Mouse (Mus musculus) thymus, postnatal 4 days (tissue): ENCODE measurements at regions not wholly inside any gene's neighbourhood (a gene's known extent, or its start where the extent isn't known, plus 50 kb on each side); places are given as distances from the start of the nearest gene placed in this dataset.

Experiments used
- DNase-seq: peaks from one replicate; pipeline ENCODE4 v3.0.0; 2021

- DNase-seq = no peak
Observed at GRCm38 (mm10) chr6:100517662-100518061, 153.3 kb downstream of the Shq1 start.

DNA sequence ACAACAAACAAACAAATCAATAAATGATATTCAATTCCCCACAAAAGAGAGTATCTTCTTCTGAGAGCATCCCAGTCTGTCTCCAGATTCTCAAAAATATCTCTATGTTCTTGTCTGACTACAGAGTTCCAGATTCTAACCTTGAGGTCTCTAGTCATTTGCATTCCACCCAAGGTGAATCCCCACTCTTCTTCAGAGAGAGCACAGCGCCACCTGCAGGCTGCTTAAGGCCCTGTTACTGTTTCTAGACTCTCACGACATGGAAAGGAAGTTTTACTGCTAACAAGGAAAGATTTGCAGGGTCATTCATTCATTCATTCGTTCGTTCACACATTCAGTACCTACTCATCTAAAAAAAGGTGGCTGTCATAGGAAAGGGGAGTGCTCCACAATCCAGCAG lies 158.3 kb downstream of the Shq1 start:
- DNase-seq = peak; percentile 80

GRCm38 (mm10) chr6:100510676-100511075 lies 160.3 kb downstream of the Shq1 start:
- DNase-seq = no peak

- DNase-seq = no peak
Observed at GRCm38 (mm10) chr6:100505506-100506247, 165.3 kb downstream of the Shq1 start.

DNA sequence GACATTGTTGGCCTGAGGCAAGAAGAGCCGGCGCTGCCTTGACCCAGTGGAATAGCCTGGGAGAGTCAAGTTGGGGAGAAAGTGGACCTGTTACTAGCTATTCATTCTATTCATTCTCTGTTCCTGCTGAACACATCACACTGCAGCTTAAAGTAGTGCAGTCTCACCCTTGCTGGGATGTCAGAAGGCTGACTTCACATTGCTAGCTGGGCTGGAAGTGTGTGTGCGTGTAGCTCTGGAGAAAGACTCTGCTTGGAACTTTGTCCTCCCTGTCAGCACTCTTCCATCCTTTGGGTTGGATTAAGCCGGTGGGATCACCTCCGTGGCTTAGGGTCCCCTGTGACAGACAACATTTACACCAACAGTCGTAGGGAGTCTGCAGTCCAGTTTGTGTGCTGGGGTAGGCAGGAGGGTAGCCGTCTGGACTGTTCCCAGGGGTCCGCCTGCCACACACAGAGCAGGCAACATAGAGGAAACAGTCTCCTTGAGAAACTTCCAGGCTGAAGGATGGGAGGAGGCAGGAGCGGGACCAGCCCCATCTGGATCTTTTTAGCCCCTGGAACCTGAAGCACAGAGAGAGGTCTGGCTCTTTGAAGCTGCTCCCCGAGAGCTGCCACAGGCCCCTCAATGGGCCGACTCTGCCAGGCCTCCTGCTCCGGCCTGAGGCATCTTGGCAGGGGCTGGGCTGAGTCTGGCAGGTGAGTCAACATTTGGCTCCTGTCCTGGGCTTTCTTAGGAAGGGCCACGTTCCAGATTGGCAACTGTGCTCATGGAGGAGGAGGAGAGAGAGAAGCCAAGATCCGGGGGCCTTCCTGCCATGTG lies 167.8 kb downstream of the Shq1 start:
- DNase-seq = no peak

GRCm38 (mm10) chr6:100502139-100502538 lies 168.8 kb downstream of the Shq1 start:
- no peak for DNase-seq

GRCm38 (mm10) chr6:100500741-100501140 lies 170.2 kb downstream of the Shq1 start:
- DNase-seq = no peak

DNA sequence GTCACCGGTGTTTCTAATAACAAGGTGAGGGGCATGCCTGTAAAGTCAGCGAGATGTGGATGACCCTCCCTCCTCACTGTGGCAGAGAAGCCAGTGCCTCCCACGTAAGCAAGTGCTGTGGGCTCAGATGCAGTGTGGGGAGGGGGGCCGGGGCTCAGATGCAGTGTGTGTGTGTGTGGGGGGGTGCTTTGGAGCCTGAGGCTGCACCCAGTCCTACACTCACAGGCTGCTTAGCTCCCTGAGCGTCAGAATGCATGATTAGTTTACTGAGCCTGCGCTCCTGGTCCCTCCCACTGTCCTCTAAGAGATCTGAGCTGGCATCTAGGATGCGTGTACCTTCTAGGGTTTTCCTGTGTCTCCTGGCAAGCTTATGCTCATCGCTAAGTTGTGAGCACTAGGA lies 170.9 kb downstream of the Shq1 start:
- no peak for DNase-seq

DNA sequence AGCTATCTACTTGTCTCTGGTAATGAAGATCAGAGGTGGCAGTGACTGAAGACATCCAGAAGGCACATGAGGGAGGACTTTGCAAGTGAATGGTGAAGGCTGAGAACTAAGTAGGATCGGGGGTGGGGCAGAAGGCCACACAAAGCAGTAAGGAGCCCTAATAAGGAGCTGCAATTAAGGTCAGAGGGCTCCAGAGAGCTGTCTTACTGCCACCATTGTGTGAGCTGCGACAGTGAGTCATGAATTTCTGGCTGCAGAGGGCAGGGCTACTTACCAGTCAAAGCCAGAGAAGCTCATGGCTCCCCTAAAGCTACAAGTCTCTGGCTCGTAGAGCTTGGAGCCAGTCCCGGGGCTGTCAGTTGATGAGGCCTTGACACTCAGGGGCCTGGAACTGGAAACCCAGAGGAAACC lies 172.1 kb downstream of the Shq1 start:
- DNase-seq = no peak

DNA sequence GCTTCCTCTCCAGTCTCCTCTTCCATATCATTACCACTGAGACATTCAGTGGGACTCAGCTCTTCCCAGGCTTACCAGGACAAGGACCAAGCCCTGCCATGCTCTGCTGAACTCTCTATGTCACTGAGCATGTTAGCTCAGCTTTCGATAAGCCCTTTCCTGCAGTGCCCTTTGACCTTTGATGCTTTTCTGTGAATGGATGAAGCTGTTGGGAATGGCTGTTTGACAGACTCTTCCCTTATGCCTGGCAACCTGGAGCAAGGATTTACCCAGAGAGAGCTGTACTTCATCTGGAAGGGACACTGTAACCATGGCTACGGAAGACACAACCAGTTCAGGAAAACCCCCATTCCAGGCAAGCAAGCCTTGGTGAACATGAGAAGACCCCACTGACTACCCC lies 172.8 kb downstream of the Shq1 start:
- no peak for DNase-seq

DNA sequence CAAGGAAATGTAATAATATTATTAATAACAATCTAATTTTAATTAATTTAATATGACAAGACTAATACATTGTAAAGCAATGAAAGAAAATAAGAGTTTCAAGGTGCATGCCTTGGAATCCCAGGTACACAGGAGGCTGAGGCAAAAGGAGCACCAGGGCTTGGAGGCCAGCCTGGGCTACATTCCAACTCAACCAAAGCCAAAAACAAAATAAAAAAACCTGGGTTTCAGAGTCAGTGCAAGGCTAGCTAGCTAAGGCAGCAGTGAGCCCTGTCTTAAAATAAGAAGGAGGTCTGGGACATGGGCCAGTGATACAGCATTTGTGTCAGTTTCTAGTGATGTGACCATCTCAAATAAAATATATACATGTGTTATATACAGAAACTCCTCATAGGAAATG lies 174.8 kb downstream of the Shq1 start:
- DNase-seq = no peak

- no peak for DNase-seq
Observed at GRCm38 (mm10) chr6:100495131-100495530, 175.8 kb downstream of the Shq1 start.

- no peak for DNase-seq
Observed at GRCm38 (mm10) chr6:100493558-100493957, 177.4 kb downstream of the Shq1 start.

DNA sequence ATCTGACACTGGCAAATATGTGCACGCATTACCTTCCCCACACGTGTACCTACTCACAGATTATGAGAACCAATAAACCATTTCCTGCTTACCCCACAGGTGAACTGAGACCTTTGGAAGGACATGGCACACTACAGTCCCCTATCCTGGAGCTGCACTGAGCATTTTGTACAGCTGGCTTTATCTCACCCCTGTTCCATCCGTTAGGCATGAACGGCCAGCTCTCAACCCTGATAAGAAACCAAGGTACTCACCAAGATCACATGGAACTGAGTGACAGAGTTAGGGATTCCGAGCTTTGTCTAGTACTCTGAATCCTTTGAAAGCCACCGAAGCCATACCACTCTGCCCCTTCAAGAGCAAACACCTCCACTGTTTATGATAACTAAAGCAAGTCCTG lies 179.1 kb downstream of the Shq1 start:
- no peak for DNase-seq

GRCm38 (mm10) chr6:100490920-100491712 lies 179.8 kb downstream of the Shq1 start:
- DNase-seq = no peak

GRCm38 (mm10) chr6:100483836-100484235 lies 187.1 kb downstream of the Shq1 start:
- no peak for DNase-seq

DNA sequence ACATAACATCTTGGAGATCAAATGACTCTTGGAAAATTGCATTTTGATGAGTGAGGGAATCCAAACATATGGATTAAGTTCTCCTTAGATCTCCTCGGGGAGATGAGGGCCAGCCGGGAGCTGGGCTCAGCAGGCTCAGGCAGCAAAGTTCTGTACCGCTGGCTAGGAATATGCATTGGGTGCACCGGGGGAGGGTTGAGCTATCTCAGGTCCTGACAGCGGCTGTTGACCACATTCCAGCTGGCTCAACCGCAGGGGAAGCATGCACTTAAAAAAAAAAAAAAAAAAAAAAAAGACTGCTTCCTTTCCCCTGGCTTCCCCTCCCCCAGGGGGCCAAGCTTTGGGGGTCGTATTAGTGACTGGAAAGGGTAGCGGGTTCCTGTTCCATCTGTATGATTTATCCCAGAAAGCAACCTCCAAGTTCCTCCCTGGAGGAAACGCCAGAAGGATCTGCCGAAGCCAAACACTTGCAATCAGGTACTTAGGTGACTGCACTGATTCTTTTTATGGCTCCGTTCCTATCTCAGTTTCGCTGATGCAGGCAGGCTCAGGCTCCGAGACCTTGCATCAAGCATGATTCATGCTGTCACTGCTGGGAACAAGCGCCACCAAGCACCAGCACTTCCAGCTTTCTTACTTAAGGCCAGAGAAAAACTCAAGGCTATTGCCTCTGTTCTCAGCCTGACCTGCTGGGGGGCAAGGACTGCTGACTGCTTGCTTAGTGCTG lies 187.7 kb downstream of the Shq1 start:
- DNase-seq = peak; percentile 43

- no peak for DNase-seq
Observed at GRCm38 (mm10) chr6:100482572-100482971, 188.4 kb downstream of the Shq1 start.

GRCm38 (mm10) chr6:100480525-100480924 lies 190.4 kb downstream of the Shq1 start:
- no peak for DNase-seq

DNA sequence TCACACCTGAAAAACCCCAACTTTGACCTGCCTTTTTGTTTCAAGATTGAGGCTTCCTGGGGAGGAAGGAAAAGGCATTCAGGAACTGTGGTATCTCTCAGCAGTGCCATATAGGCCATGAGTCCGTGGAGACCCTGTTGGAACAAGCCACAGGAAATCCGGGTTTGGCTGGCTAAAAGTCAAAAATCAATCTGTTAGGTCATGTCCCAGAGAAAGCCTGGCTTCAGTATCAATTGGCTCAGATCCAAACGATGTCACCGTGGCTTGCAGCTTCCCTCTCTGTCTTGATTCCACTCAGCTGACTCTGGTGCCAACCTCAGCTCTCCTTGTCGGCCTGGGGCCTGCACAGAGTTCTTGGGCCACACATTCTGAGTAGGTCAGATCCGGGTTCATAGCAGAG lies 191.1 kb downstream of the Shq1 start:
- no peak for DNase-seq

- DNase-seq = no peak
Observed at GRCm38 (mm10) chr6:100479455-100479854, 191.5 kb downstream of the Shq1 start.

DNA sequence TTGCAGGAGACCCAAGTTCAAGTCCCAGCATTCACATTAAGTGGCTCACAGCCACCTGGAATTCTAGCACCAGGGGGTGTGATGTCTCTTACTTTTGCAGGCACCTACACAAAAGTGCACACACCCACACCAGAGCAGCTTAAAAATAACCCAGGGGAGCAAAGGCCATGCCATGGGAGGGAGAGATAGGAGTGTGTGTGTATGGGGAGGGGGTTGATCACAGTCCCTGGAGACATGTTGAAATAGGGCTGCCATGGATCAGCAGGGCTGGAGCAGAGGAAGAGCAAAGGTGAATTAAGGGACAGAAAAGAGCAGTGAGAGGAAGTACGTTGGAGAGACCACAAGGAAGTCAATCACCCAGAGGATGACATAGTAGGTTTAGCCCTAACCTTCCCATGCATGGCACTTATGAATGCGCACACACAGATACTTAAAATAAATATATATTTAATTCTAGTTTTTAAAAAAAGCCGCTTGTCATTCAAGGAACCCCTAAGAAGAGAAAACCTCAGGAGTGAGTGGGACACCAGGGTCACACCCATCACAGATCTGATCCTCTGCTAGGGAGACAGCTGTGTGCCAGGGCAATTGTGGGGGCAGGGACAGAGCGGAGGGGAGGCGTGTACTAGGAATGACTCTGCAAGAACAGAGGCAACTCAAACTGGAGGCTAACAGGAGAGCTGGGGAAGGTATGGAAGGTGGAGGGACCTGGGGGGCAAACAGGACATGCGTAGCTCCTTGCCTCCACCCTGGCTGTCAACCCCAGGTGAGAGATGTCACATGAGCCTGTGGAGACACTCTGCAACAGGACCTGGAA lies 189.5 kb upstream of the Rybp start:
- DNase-seq = no peak
